Mouse (Mus musculus) liver, postnatal 0 days (tissue): ENCODE measurements around the gene Tkfc. TPM values are rescaled to one million over a fixed set of nuclear protein-coding genes. Genes with fewer than 3 reads are reported as not detected.

Experiments
- ATAC-seq: fragments of 200-750 bp; cut with Nextera tagmentation; 2 replicates; pipeline ENCODE4 v1.8.0; 2017; ENCODE audit warnings: mild to moderate bottlenecking, moderate library complexity
- DNase-seq: peaks from one replicate; pipeline ENCODE4 v3.0.0-alpha.2; 2016
- H3K27ac ChIP-seq: fragments of 300-500 bp; sonication (generic); 2 replicates; pipeline ENCODE4 v1.5.1; 2014; ENCODE audit warnings: antibody characterized with exemption, moderate library complexity, mild to moderate bottlenecking, low read depth
- H3K27me3 ChIP-seq: fragments of 300-500 bp; sonication (generic); 2 replicates; pipeline ENCODE4 v1.6.1; 2014; ENCODE audit warnings: low read length, control low read depth, mixed read lengths; ENCODE audit not compliant: insufficient read depth
- H3K36me3 ChIP-seq: fragments of 300-500 bp; sonication (generic); replicated peaks from 2 replicates; pipeline ENCODE4 v1.6.1; 2014; ENCODE audit warnings: mild to moderate bottlenecking, control low read depth, low read length, moderate library complexity, mixed read lengths; ENCODE audit not compliant: insufficient read depth
- H3K4me1 ChIP-seq: fragments of 300-500 bp; sonication (generic); 2 replicates; pipeline ENCODE4 v1.6.1; 2014; ENCODE audit warnings: antibody characterized with exemption, mild to moderate bottlenecking, control low read depth; ENCODE audit not compliant: insufficient read depth
- H3K4me2 ChIP-seq: fragments of 300-500 bp; sonication (generic); 2 replicates; pipeline ENCODE4 v1.6.1; 2014; ENCODE audit warnings: low read depth, mild to moderate bottlenecking, low read length, moderate library complexity, mixed read lengths
- H3K4me3 ChIP-seq: fragments of 300-500 bp; sonication (generic); 2 replicates; pipeline ENCODE4 v1.5.1; 2014; ENCODE audit warnings: low read depth, low read length
- H3K9ac ChIP-seq: fragments of 300-500 bp; sonication (generic); replicated peaks from 2 replicates; pipeline ENCODE4 v1.6.1; 2014; ENCODE audit warnings: mild to moderate bottlenecking, moderate library complexity
- H3K9me3 ChIP-seq: fragments of 300-500 bp; sonication (generic); 2 replicates; pipeline ENCODE4 v1.6.1; 2016; ENCODE audit warnings: mild to moderate bottlenecking, control low read depth, low read length, mixed read lengths
- CTCF ChIP-seq: sonication (generic); IDR thresholded peaks from 2 replicates; pipeline ENCODE4 v1.5.1; 2016; ENCODE audit warnings: antibody characterized with exemption, low read depth
- EP300 ChIP-seq: IDR thresholded peaks from 2 replicates; pipeline ENCODE4 v1.6.1; 2016; ENCODE audit warnings: antibody characterized with exemption, low read depth, mild to moderate bottlenecking
- WGBS: fragments of 180-500 bp; shearing (Covaris S2); extraction: QIAGEN DNeasy Blood & Tissue Kit; methylation state at CpG from one replicate; pipeline ENCODE4 v1.1.7; 2014; ENCODE audit not compliant: insufficient replicate concordance; 5-methylcytosine and 5-hydroxymethylcytosine counted together
- polyA plus RNA-seq: library from polyadenylated mRNA; unstranded; fragments of >200 nt; fragmentation: Nextera tagmentation; extraction: Ambion mirVana; gene quantifications from 2 replicates; pipeline ENCODE4 v1.2.1, GENCODE M21; 2015

The Tkfc gene
- polyA plus RNA-seq, 1 experiment from 2014 or later, result 133 TPM

DNA sequence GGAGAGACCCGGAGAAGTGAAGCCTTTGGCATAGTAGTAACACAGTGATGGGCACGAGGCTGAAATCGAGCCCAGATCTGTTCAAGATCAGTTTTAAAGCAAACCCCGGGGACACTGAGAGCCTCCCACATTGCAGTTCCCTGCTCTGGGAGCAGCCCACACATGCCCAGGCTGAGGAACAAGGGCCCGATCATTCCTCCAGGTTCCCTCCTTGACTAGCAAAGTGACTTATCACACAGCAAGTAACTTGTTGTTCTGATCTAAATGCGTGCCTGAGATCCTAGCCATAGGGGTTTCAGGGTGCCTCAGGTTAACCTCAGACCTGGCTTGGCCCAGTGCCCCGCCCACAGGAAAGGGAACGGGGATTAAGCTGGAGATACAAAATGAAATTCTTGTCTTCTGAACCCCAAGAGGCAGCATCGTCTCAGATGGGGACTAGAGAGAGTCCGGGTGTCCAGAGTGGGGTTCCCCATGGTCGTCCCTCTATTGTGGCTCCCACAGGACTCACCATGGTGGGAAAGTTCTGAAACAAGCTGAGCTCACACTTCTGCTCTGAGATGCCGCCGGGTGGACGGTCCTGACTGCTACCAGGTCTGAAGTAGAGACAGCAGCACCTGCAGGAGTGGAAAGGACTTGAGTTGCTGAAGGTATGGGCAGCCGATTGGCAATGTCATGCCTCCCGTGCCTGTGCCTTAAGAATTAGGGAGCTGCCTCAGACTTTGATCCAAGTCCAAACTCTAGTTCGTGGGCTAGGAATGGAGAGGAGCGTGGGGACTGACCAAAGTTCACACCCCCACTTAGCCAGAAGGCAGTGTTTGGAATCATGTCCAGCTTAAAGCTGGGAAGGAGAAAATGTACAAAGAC is 1.6 kb downstream of the Tkfc start:
- Histone ChIP-seq H3K36me3 (peaks cover 29% of the 10 kb centered on the region), H3K9me3 (no peaks in the 10 kb centered on the region), H3K4me2 (peak overlapping the region; percentile 85), H3K27me3 (no peaks in the 10 kb centered on the region), H3K4me3 (peak overlapping the region; percentile 83), H3K9ac (peak overlapping the region; percentile 91), H3K27ac (peak overlapping the region; percentile 94), H3K4me1 (peaks cover 39% of the 10 kb centered on the region)
- peak; percentile 6; the same call in 1 of the 2 replicates for ATAC-seq
- 66% methylated on average over 18 of the region's 18 CpGs for WGBS
- no peak for TF ChIP-seq CTCF
- no peak for TF ChIP-seq EP300
- DNase-seq, result peak; percentile 48

- 1% methylated on average over 9 of the region's 9 CpGs for WGBS
- Histone ChIP-seq H3K4me3 (peak overlapping the region; percentile 83), H3K4me2 (peak overlapping the region; percentile 85), H3K27ac (peak overlapping the region; percentile 94), H3K9me3 (no peaks in the 10 kb centered on the region), H3K4me1 (peaks cover 39% of the 10 kb centered on the region), H3K36me3 (peaks cover 26% of the 10 kb centered on the region), H3K9ac (peak overlapping the region; percentile 91), H3K27me3 (no peaks in the 10 kb centered on the region)
- ATAC-seq (no peak), DNase-seq (peak; percentile 91)
- TF ChIP-seq EP300, result no peak
- peak; percentile 95 for TF ChIP-seq CTCF
Observed at GRCm38 (mm10) chr19:10602787-10603186, 2.7 kb downstream of the Tkfc start.

DNA sequence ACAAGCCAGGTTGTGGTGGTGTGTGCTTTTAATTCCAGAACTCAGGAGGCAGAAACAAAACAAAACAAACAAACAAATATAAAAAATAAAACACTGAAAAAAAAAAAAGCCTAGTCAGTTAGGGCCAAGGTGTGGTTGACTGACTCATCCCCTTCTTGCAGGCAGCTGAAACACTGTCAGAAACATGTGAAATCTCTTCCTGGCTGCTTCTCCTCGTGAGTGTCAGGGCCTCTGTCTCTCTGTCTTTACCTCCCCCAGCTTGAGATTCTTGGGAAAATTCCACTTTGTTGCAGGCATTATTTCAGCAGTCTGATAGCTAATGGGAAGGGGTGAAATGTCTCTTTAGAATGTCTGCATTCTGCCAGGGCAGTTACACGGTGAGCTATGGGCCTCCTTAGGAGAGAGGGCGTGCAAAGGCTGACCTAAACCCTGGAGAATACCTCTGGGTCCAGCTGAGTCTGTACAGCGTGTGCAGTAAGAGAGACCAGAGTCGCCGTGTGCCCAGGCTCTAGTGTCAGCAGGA is 3.1 kb downstream of the Tkfc start:
- no peaks in the 10 kb centered on the region for H3K27me3 ChIP-seq
- H3K9ac ChIP-seq, result peak overlapping the region; percentile 91
- H3K4me1 ChIP-seq, result peaks cover 39% of the 10 kb centered on the region
- 20% methylated on average over 6 of the region's 6 CpGs for WGBS
- no peak for TF ChIP-seq EP300
- TF ChIP-seq CTCF, result no peak
- peak overlapping the region; percentile 83 for H3K4me3 ChIP-seq
- no peak for ATAC-seq
- peak overlapping the region; percentile 85 for H3K4me2 ChIP-seq
- no peaks in the 10 kb centered on the region for H3K9me3 ChIP-seq
- DNase-seq, result no peak
- peaks cover 24% of the 10 kb centered on the region for H3K36me3 ChIP-seq
- H3K27ac ChIP-seq, result peak overlapping the region; percentile 94

GRCm38 (mm10) chr19:10599648-10600047 is 5.8 kb downstream of the Tkfc start:
- H3K4me1 ChIP-seq, result peaks cover 26% of the 10 kb centered on the region
- TF ChIP-seq CTCF (no peak), EP300 (no peak)
- H3K4me2 ChIP-seq, result no peak overlapping the region
- H3K4me3 ChIP-seq, result no peak overlapping the region
- no peaks in the 10 kb centered on the region for H3K9me3 ChIP-seq
- no peak for DNase-seq
- 86% methylated on average over 2 of the region's 2 CpGs for WGBS
- H3K9ac ChIP-seq, result no peak overlapping the region
- no peak overlapping the region for H3K27ac ChIP-seq
- H3K36me3 ChIP-seq, result peaks cover 50% of the 10 kb centered on the region
- no peaks in the 10 kb centered on the region for H3K27me3 ChIP-seq
- no peak for ATAC-seq

GRCm38 (mm10) chr19:10598188-10598587 is 7.3 kb downstream of the Tkfc start:
- H3K4me3 ChIP-seq, result no peak overlapping the region
- DNase-seq, result peak; percentile 57
- no peaks in the 10 kb centered on the region for H3K27me3 ChIP-seq
- H3K9me3 ChIP-seq, result no peaks in the 10 kb centered on the region
- H3K27ac ChIP-seq, result no peak overlapping the region
- no peak for ATAC-seq
- peaks cover 22% of the 10 kb centered on the region for H3K4me1 ChIP-seq
- no peak overlapping the region for H3K4me2 ChIP-seq
- H3K9ac ChIP-seq, result no peak overlapping the region
- peaks cover 64% of the 10 kb centered on the region for H3K36me3 ChIP-seq
- TF ChIP-seq EP300 (no peak), CTCF (peak; percentile 68)
- WGBS, result 33% methylated on average over 3 of the region's 3 CpGs

GRCm38 (mm10) chr19:10591659-10592377 is 13.6 kb downstream of the Tkfc start:
- DNase-seq (peak; percentile 39), ATAC-seq (peak; percentile 75)
- WGBS, result 77% methylated on average over 6 of the region's 6 CpGs
- Histone ChIP-seq H3K4me3 (no peak overlapping the region), H3K9me3 (no peaks in the 10 kb centered on the region), H3K9ac (no peak overlapping the region), H3K4me1 (peaks cover 24% of the 10 kb centered on the region), H3K36me3 (peaks cover 68% of the 10 kb centered on the region), H3K4me2 (no peak overlapping the region), H3K27ac (peak overlapping the region; percentile 45), H3K27me3 (no peaks in the 10 kb centered on the region)
- no peak for TF ChIP-seq EP300
- TF ChIP-seq CTCF, result no peak
